20 mouse cellular contexts compared by ENCODE assay signal in genomic region chr14:71799861-71800260, GRCm38 (mm10).
DNase-seq lines count a peak whose midpoint lies in the region; ATAC-seq lines count a peak whose summit lies in the region.
"Had no signal": no experiment of that assay in that cellular context is flagged by ENCODE, and none has a peak within 500 bp of the region (broad histone marks: within the 10 kb centered on the region; RNA-seq: fewer than 3 reads in every experiment).

No protein-coding gene starts in this region.

- no peaks in the 10 kb centered on the region for H3K36me3 ChIP-seq in midbrain, embryonic 11.5 days (ENCODE audit: control insufficient read depth, insufficient read depth, low read length)
- no peaks in the 10 kb centered on the region for H3K36me3 ChIP-seq in midbrain, embryonic 16.5 days (ENCODE audit: control insufficient read depth, insufficient read depth, low read length)
- H3K36me3 ChIP-seq: embryonic facial prominence, embryonic 12.5 days; limb, embryonic 15.5 days; stomach, embryonic 15.5 days had no signal

- H3K4me2 ChIP-seq in midbrain, embryonic 11.5 days: no peak overlapping the region
- no peak overlapping the region for H3K4me2 ChIP-seq in midbrain, embryonic 16.5 days (ENCODE audit: low read length)
- H3K4me2 ChIP-seq: embryonic facial prominence, embryonic 12.5 days; limb, embryonic 15.5 days; stomach, embryonic 15.5 days had no signal

- H3K4me1 ChIP-seq in midbrain, embryonic 11.5 days (ENCODE audit: control insufficient read depth, insufficient read depth, low read length): peaks cover 3% of the 10 kb centered on the region
- 0 out of 2 replicates have a peak, but pooled peaks cover 3% of the 10 kb centered on the region for H3K4me1 ChIP-seq in midbrain, embryonic 16.5 days (ENCODE audit: control insufficient read depth, insufficient read depth, low read length)
- H3K4me1 ChIP-seq: embryonic facial prominence, embryonic 12.5 days; limb, embryonic 15.5 days; megakaryocyte, embryonic 14.5 days; stomach, embryonic 15.5 days had no signal

- H3K9me3 ChIP-seq in midbrain, embryonic 11.5 days (ENCODE audit: control insufficient read depth, low read length): no peaks in the 10 kb centered on the region
- no peaks in the 10 kb centered on the region for H3K9me3 ChIP-seq in midbrain, embryonic 16.5 days (replicated peaks; ENCODE audit: control insufficient read depth, low read length, poor library complexity, severe bottlenecking)
- H3K9me3 ChIP-seq: embryonic facial prominence, embryonic 12.5 days; limb, embryonic 15.5 days; megakaryocyte, embryonic 14.5 days; stomach, embryonic 15.5 days had no signal

- ATAC-seq in midbrain, embryonic 11.5 days (ENCODE audit: low FRiP score): peak; percentile 59
- ATAC-seq in midbrain, embryonic 16.5 days: no peak

- peak; percentile 52 for DNase-seq in heart, adult 11 months
- DNase-seq in heart, adult 9 months (ENCODE audit: low spot score in 2 of 2): no peak
- DNase-seq in midbrain, embryonic 11.5 days (ENCODE audit: low spot score, missing footprints): no peak
- peak; percentile 22 for DNase-seq in brain, embryonic 18.5 days (ENCODE audit: low read depth, low spot score)
- peak; percentile 49 to 73 for DNase-seq in layer of hippocampus, postnatal 14 days (ENCODE audit: low spot score in 2 of 2)
- DNase-seq in frontal cortex, postnatal 14 days (ENCODE audit: low spot score in 2 of 2): no peak
- no peak for DNase-seq in left cerebral cortex, adult 8-10 months (ENCODE audit: low spot score in 2 of 2)
- DNase-seq: adrenal gland, adult 8-10 months; cerebellum, adult 8-10 months; kidney, adult 18-20 months; kidney, postnatal 25 days; lung, postnatal 10 days; right cerebral cortex, adult 18-20 months; spleen, adult 18-20 months; thymus, postnatal 14 days had no signal

- H3K9ac ChIP-seq in midbrain, embryonic 11.5 days (ENCODE audit: low read length): no peak overlapping the region
- no peak overlapping the region for H3K9ac ChIP-seq in midbrain, embryonic 16.5 days (ENCODE audit: low read depth, low read length)
- H3K9ac ChIP-seq: embryonic facial prominence, embryonic 12.5 days; limb, embryonic 15.5 days; stomach, embryonic 15.5 days had no signal

- H3K4me3 ChIP-seq in midbrain, embryonic 11.5 days (ENCODE audit: low read depth, low read length): no peak overlapping the region
- no peak overlapping the region for H3K4me3 ChIP-seq in midbrain, embryonic 16.5 days (ENCODE audit: low read depth, low read length)
- H3K4me3 ChIP-seq: embryonic facial prominence, embryonic 12.5 days; limb, embryonic 15.5 days; megakaryocyte, embryonic 14.5 days; stomach, embryonic 15.5 days had no signal

- WGBS in midbrain, embryonic 11.5 days: 45% methylated on average over 4 of the region's 4 CpGs
- WGBS in midbrain, embryonic 16.5 days: 24% methylated on average over 4 of the region's 4 CpGs

- no peaks in the 10 kb centered on the region for H3K27me3 ChIP-seq in midbrain, embryonic 11.5 days (ENCODE audit: control insufficient read depth, insufficient read depth, low read length)
- H3K27me3 ChIP-seq in midbrain, embryonic 16.5 days (ENCODE audit: control insufficient read depth, insufficient read depth, low read depth, low read length): no peaks in the 10 kb centered on the region
- H3K27me3 ChIP-seq: embryonic facial prominence, embryonic 12.5 days; limb, embryonic 15.5 days; megakaryocyte, embryonic 14.5 days; stomach, embryonic 15.5 days had no signal

- H3K27ac ChIP-seq in midbrain, embryonic 11.5 days (ENCODE audit: low read depth, low read length): no peak overlapping the region
- H3K27ac ChIP-seq in midbrain, embryonic 16.5 days (ENCODE audit: low read length): no peak overlapping the region
- H3K27ac ChIP-seq: embryonic facial prominence, embryonic 12.5 days; limb, embryonic 15.5 days; stomach, embryonic 15.5 days had no signal

Comparison
In these comparisons a context has a peak if more than half of its experiments do, and no peak if none do; other contexts are left out.
1. DNase-seq: peak in heart, adult 11 months (single experiment), brain, embryonic 18.5 days (single experiment) and layer of hippocampus, postnatal 14 days (2 of 2); none in heart, adult 9 months (0 of 2), midbrain, embryonic 11.5 days (single experiment), frontal cortex, postnatal 14 days (0 of 2) and left cerebral cortex, adult 8-10 months (0 of 2).